Mouse (Mus musculus): ENCODE data around the gene Rasgrp4.

DNA sequence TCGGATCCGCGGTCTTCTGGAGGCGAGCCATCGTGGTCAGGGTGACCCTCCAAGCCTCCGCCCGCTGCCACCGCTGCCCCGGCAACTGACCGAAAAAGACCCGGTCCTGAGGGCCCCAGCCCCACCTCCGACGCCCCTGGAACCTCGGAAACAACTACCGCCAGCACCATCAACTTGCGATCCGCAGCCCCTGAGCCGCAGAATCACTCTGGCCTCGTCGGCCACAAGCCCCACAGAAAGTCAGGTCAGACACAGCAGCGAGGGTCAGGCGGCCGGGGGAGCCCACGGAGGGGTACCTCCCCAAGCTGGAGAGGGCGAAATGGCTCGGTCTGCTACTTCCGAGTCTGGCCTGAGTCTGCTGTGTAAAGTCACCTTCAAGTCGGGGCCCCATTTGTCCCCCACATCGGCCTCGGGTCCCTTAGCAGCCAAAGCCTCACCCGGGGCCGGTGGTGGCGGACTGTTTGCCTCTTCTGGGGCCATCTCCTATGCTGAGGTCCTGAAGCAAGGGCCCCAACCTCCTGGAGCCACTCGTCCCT lies 37.0 kb downstream of the Rasgrp4 start:
- no peak for TF ChIP-seq CTCF (IDR thresholded peaks at IDR 0.05; ENCODE audit: borderline replicate concordance, extremely low read depth, insufficient read depth, insufficient read length)
- TF ChIP-seq POLR2A (IDR thresholded peaks at IDR 0.05; ENCODE audit: borderline replicate concordance, extremely low read depth, insufficient read depth, insufficient read length, poor library complexity, severe bottlenecking) = no peak

Data from brain, embryonic 14.5 days (tissue).